ENCODE assay signal across 16 mouse cellular contexts in the genomic region with DNA sequence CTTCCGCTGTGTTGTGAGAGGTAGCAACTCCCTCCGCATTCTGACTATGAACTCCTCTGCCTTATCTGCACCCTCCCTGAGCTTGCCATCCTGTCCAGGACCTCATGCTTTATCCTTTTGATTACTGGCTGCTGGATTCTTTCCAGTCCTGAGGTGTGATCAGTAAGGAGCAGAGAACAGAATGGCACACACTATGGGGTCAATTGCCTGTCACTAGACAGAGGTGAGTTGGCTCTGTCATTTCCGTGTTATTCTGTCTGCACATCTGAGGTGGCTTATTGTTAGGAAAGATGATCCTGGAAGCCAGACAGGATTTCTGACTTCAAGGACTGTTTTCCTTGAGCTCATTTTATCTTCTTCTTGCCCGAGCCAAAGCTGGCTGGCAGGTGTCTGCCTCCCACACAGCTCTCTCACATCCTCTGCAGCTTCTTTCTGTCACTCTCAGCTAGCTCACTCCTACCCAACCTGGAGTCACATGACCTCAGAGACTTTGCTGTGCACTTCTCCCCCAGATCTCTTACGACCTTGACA. TPM values are rescaled to one million over a fixed set of nuclear protein-coding genes. Genes with fewer than 3 reads are reported as not detected.
A peak's percentile ranks its signal among the peaks of the same experiment; 100 is the strongest.
DNase-seq lines count a peak whose midpoint lies in the region; ATAC-seq and TF ChIP-seq lines count a peak whose summit lies in the region.
"Had no signal": no experiment of that assay in that cellular context is flagged by ENCODE, and none has a peak within 500 bp of the region (broad histone marks: within the 10 kb centered on the region; RNA-seq: fewer than 3 reads in every experiment).

No protein-coding gene starts in this region.

- no peak for TF ChIP-seq CTCF in layer of hippocampus, adult 2 months (conservative IDR thresholded peaks at IDR 0.05)
- no peak for TF ChIP-seq CTCF in left cerebral cortex, adult 2 months (IDR thresholded peaks at IDR 0.05)

- no peak for ATAC-seq in forebrain, embryonic 13.5 days
- ATAC-seq: midbrain, embryonic 15.5 days had no signal

- no peak for DNase-seq in layer of hippocampus, adult 2 months (ENCODE audit: low spot score in 2 of 2)
- no peak for DNase-seq in layer of hippocampus, adult 9-11 months
- DNase-seq in T-cell, adult 2 months (ENCODE audit: low spot score) = peak; percentile 68
- DNase-seq in left cerebral cortex, adult 2 months (ENCODE audit: extremely low spot score in 1 of 2, low spot score in 2 of 2) = peak; percentile 62 to 69
- DNase-seq in splenic B cell, adult 2 months (ENCODE audit: low read depth, low spot score) = peak; percentile 35
- DNase-seq in adipocyte (ENCODE audit: low spot score) = no peak
- DNase-seq in urinary bladder, postnatal 25 days (ENCODE audit: low spot score) = no peak
- DNase-seq: adrenal gland, adult 2 months; cerebellum, adult 9-11 months; retina, postnatal 1 day had no signal

- no peaks in the 10 kb centered on the region for H3K9me3 ChIP-seq in forebrain, embryonic 13.5 days (replicated peaks)
- H3K9me3 ChIP-seq: hindbrain, embryonic 15.5 days; limb, embryonic 12.5 days; lung, embryonic 15.5 days; midbrain, embryonic 15.5 days had no signal

- H3K4me2 ChIP-seq in forebrain, embryonic 13.5 days = no peak overlapping the region
- H3K4me2 ChIP-seq: hindbrain, embryonic 15.5 days; limb, embryonic 12.5 days; lung, embryonic 15.5 days; midbrain, embryonic 15.5 days had no signal

- H3K9ac ChIP-seq in forebrain, embryonic 13.5 days = no peak overlapping the region
- H3K9ac ChIP-seq: hindbrain, embryonic 15.5 days; limb, embryonic 12.5 days; lung, embryonic 15.5 days; midbrain, embryonic 15.5 days had no signal

- H3K36me3 ChIP-seq in splenic B cell, adult 2 months (ENCODE audit: control insufficient read depth, insufficient read depth, low read length, poor library complexity, severe bottlenecking) = no peaks in the 10 kb centered on the region
- H3K36me3 ChIP-seq in forebrain, embryonic 13.5 days (ENCODE audit: poor library complexity, severe bottlenecking) = no peaks in the 10 kb centered on the region
- H3K36me3 ChIP-seq: G1E; hindbrain, embryonic 15.5 days; limb, embryonic 12.5 days; lung, embryonic 15.5 days; midbrain, embryonic 15.5 days had no signal

- H3K27me3 ChIP-seq in splenic B cell, adult 2 months (ENCODE audit: control insufficient read depth, insufficient read depth, low read length, poor library complexity, severe bottlenecking) = no peaks in the 10 kb centered on the region
- H3K27me3 ChIP-seq in forebrain, embryonic 13.5 days = no peaks in the 10 kb centered on the region
- H3K27me3 ChIP-seq: hindbrain, embryonic 15.5 days; limb, embryonic 12.5 days; lung, embryonic 15.5 days; midbrain, embryonic 15.5 days had no signal

- intact Hi-C loops in left cerebral cortex, adult 2 months (cut with DNase I) = loop anchor here (2.0 kb wide), 1 partner anchor 20 kb away; no protein-coding TSS in a partner anchor

- peak overlapping the region; percentile 25; the same call in 1 of the 2 replicates for H3K27ac ChIP-seq in layer of hippocampus, adult 2 months
- H3K27ac ChIP-seq in left cerebral cortex, adult 2 months = peak overlapping the region; percentile 78
- no peak overlapping the region for H3K27ac ChIP-seq in forebrain, embryonic 13.5 days
- H3K27ac ChIP-seq: hindbrain, embryonic 15.5 days; limb, embryonic 12.5 days; lung, embryonic 15.5 days; midbrain, embryonic 15.5 days had no signal

- peaks cover 8% of the 10 kb centered on the region for H3K4me1 ChIP-seq in forebrain, embryonic 13.5 days

- H3K4me3 ChIP-seq in layer of hippocampus, adult 2 months = no peak overlapping the region
- no peak overlapping the region for H3K4me3 ChIP-seq in left cerebral cortex, adult 2 months
- H3K4me3 ChIP-seq in forebrain, embryonic 13.5 days = no peak overlapping the region
- H3K4me3 ChIP-seq: hindbrain, embryonic 15.5 days; limb, embryonic 12.5 days; lung, embryonic 15.5 days; midbrain, embryonic 15.5 days had no signal

- WGBS in forebrain, embryonic 13.5 days = 73% methylated on average over 5 of the region's 5 CpGs

RNA-seq across cellular contexts. Expression of gene Dtnb, which starts 3.7 kb away (rescaled TPM):
- 100 to 1,000 TPM; 127 to 129 TPM for total RNA-seq in layer of hippocampus, adult 2 months (2021)
- 100 to 1,000 TPM; 106 to 115 TPM for total RNA-seq in left cerebral cortex, adult 2 months (2021)
- 29.8 and 32.3 TPM in 2 replicates for polyA plus RNA-seq in forebrain, embryonic 13.5 days (2015; fragmentation: Nextera tagmentation; extraction: Ambion mirVana)
- polyA plus RNA-seq: G1E had no signal

Comparison
In these comparisons a context has a peak if more than half of its experiments do, and no peak if none do; other contexts are left out.
1. DNase-seq: peak in T-cell, adult 2 months (single experiment), left cerebral cortex, adult 2 months (2 of 2) and splenic B cell, adult 2 months (single experiment); none in layer of hippocampus, adult 2 months (0 of 2), layer of hippocampus, adult 9-11 months (single experiment), adipocyte (single experiment) and urinary bladder, postnatal 25 days (single experiment).